Mouse (Mus musculus) stomach, postnatal 0 days (tissue): Measurements from ENCODE around the gene Kmt5a.

Experiments
- CTCF ChIP-seq: IDR thresholded peaks from 2 replicates; pipeline ENCODE4 v1.5.1; 2016; ENCODE audit warnings: antibody characterized with exemption, low read depth, mild to moderate bottlenecking, moderate library complexity
- EP300 ChIP-seq: optimal IDR thresholded peaks from 2 replicates; pipeline ENCODE3; 2016; ENCODE audit warnings: antibody characterized with exemption

- TF ChIP-seq CTCF (no peak), EP300 (no peak)
Measured at GRCm38 (mm10) chr5:124433048-124433447, 6.7 kb upstream of the Kmt5a start.
